Mouse (Mus musculus): ENCODE data around the gene Gm10337.

Gm10337 gene

DNA sequence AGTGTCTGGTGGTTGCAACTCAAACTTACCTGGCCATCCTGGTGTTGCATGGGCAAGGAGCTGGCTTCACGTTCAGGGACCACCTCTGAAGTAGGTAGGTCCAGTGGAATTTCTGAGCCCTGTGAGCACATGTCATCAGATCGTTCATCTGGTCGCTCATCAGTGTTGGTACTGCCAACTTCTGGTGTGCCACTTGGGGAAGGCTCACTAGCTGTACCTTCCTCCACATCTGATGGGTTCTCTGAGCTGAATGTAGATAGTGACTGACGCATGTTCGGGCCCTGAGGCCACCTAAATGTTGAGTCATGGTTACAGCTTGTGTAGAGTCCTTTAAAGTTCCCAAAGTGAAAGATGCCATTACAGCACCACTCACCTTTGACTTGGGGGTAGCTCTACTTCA lies 3.0 kb upstream of the Gm10337 start:
- no peak for DNase-seq

GRCm38 (mm10) chr15:102501084-102501814 lies 2.3 kb upstream of the Gm10337 start:
- no peak for DNase-seq

- no peak for DNase-seq
Measured at GRCm38 (mm10) chr15:102502254-102502840, 1.2 kb upstream of the Gm10337 start.

DNA sequence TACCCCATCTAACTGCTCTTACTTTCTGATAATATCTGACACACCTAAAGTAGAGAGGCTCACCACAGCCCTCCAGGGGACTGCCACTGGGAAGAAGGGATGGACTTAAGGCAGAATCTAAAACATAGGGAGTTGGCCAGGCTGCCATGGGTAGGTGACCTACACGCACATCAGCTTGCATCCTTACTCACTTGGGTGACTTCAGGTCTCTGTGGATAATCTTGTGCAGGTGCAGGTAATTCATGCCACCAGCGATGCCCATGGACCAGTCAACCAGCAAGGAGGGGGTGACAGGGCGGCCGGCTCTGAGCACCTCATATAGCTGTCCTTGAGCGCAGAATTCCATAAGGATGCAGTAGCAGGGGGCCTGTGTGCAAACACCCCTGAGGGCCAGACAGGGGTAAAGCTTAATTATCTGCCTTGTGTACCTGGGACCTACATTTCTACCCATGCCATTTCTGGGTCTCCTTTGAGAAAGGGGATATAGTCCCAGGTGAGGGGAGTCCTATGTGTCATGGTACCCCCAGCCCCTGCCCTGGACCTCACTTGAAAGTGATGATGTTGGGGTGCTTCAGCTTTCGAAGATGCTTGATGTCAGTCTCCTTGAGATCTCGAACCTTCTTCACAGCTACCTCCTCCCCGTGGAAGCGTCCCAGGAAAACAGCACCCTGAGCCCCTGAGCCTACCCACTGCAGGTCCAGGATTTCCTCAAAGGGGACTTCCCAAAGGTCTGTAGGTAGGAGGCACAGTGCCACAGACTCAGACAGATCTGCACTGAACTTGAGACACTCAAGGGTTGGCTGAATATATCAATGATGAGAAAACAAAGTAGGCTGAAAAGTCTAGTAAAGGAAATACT lies 631 bp downstream of the Gm10337 start:
- DNase-seq: no peak

DNA sequence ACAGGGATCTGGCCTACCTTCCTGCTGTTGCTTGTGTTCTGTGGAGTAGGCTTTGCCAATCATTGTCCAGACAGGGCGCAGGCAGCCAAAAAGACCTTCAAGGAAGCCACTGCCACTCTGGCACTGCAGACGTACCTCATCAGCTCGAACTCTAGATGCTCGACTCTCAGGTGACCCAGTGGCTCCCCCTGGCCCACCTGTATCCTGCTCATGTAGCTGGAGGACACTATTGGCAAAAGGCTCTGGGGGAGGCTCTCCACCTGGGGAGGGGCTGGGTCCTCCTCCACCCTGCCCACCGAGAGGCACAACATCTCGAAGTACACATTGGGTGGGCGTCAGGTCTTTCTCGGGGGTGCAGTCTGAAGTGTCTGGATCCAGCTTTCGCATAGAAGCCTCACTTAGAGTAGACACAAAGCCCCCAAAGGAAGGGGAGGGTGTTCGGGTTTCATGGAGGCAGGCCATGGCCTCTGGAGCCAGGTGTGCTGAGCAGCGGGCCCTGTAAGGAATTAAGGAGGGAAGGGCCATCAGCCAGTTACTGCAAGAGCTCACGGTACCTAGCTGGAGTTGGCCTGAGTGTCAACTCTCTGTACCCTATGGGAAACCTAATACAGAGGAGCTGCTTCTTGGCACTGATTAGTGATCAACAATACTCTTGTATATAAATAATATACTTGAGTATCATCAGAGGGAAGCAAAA lies 1.7 kb downstream of the Gm10337 start:
- DNase-seq: no peak

GRCm38 (mm10) chr15:102505770-102506463 lies 2.4 kb downstream of the Gm10337 start:
- DNase-seq: no peak

DNA sequence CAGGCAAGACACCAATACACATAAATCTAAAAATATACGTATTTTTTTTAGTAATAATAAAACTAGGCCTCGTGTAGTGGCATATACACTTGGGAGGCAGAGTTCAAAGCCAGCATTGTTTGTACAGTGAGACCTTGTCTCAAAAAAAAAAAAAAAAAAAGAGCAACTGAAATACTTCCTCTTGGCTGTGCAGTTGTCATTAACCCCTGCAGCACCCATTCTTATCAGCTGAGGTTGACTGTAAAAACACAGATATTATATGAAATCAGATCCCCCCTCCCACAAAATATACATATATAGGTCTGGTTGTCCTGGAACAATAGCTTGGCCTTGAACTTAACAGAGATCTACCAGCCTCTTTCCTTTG lies 2.9 kb downstream of the Gm10337 start:
- DNase-seq: no peak

DNA sequence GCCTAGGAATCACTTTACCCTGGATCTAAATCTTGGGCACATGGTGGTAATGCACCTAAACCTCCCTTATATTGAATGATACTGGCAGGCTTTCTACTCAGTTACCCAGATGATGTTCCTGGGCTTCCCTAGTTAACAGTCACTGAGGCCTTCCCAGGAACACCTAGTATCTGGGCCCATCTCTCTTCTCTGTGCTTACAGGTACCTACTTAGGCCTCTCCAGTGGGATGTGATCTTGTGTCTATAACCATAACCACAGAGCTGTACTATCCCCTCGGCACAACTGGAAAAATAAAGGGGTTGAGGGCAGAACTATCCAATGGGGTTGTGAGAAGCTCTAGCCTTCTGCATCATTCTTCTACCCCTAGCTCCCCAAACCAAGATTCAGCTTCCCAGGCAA lies 3.3 kb downstream of the Gm10337 start:
- DNase-seq: no peak

GRCm38 (mm10) chr15:102507561-102507960 lies 4.0 kb downstream of the Gm10337 start:
- no peak for DNase-seq

DNA sequence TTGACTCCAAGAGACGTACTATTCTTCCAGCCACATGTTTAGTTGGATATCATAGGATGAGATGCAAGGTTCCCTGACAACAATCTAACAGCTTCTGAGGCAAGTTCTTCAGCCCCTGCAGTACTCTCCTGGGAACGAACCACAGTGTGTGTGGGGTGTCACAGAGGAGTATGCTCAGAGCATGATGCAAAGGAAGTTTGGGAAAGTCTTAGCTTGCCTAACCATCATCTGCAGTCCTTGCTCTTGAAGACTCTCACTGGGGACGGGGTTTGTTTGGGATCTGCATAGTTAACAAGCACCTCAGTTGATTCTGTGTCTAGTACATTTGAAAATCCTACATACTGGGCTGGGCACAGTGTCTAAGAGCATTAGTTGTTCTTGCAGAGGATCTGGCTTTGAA lies 4.8 kb downstream of the Gm10337 start:
- DNase-seq: no peak

DNA sequence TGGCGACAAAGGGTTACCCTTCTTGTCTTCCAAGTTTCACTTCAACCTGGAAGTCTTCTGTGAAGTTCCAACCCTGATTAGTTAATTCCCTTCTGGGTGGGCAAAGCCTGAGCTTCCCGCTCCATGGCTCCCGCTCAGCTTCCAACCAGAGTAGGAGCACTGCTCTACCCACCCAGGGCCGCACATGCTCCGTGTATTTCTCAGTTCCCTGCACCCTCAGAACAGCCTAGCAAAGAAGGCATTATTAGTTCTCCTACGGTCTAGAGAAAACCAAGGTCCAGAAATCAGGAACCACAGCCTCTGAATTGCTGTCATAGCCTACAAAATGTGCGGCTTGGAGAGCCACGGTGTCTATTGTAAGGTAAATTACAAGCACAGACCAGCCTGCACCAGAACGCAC lies 6.6 kb downstream of the Gm10337 start:
- DNase-seq: no peak

- DNase-seq: peak; percentile 66 to 75
Measured at GRCm38 (mm10) chr15:102510590-102511284, 7.2 kb downstream of the Gm10337 start.

GRCm38 (mm10) chr15:102511285-102511833 lies 7.8 kb downstream of the Gm10337 start:
- DNase-seq: no peak

GRCm38 (mm10) chr15:102512010-102512409 lies 8.5 kb downstream of the Gm10337 start:
- no peak for DNase-seq

DNA sequence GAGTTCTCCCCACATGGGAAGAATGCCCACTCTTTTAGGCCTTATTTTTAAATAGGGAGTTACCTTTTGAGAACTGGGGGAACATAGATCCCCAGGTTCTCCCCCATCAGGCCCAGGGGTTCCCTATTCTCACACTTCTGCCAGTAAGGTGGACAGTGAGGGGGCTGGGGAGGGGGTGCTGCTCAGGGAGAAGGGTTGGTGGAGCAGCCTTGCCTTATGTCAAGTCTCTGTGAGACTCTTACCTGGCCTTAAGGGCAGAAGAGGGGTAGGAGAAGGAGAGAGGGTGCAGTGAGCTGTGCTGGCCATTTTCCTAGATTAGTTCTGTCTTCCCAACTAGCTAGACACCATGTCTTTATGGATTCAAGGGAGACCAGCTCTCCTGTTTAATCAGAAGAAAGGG lies 8.9 kb downstream of the Gm10337 start:
- no peak for DNase-seq

GRCm38 (mm10) chr15:102513004-102513403 lies 9.5 kb downstream of the Gm10337 start:
- DNase-seq: no peak

GRCm38 (mm10) chr15:102515261-102515660 lies 11.7 kb downstream of the Gm10337 start:
- no peak for DNase-seq

DNA sequence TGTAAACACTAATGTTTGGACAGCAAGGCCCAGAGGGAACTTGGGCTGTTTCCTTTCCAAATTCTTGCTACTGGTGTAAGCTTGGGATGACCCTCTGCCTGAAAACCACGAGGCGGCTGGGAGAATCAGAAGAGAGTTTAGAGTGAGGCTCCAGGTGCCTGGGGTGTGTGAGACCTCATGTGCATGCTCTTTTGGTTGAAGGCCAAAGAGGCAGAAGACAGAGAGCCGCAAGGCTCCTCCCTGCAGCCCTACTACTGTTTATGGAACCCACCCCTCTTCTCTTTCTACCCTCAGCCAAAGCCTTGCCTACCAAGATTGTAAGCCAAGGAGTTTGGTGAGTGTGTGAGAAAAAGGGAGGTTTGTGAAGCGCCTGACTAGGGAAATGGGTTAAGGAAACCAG lies 12.3 kb downstream of the Gm10337 start:
- no peak for DNase-seq

- DNase-seq: no peak
Measured at GRCm38 (mm10) chr15:102516293-102516692, 12.8 kb downstream of the Gm10337 start.

DNA sequence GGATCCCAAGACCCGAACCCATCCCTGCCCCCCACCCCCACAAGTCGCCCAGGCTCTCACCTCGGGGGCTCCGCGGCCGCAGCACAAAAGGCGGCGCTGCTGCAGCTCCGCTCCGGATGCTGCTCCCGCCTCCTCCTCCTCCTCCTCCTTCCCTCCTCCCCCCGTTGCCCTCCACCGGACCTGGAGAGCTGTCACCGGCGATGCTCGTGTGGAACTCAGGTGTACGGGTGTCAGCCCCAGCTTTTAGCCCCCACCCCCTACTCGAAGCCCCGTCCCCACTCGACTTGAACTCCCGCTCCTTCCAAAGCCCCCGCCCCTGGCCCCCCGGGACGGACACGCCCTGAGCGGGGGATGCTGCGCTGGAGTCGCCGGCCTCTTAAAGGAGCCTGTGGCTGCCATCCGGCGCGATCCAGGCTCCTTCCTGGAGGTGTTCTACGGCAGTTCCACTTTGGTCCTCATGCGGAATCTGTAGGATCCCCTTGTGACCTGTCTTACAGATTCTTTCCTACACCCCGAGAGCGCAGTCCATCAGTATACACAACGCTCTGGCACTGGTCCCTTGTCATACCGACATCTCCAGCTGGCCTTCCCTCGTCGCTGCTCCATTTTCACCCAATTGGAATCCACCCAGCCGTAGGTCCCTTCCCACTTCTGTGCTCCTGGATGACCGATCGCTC lies 13.3 kb downstream of the Gm10337 start, which contains the start of gene Map3k12:
TSS of gene Map3k12 (minus strand) at position 337 of the 677 bp plus-strand sequence.
- DNase-seq: peak; percentile 60 to 69

- no peak for DNase-seq
Measured at GRCm38 (mm10) chr15:102517631-102517975, 14.1 kb downstream of the Gm10337 start.
